Mouse (Mus musculus) hindbrain, embryonic 12.5 days (tissue): Measurements from ENCODE around the gene Lgals9. TPM values are rescaled to one million over a fixed set of nuclear protein-coding genes. Genes with fewer than 3 reads are reported as not detected.

ENCODE experiments used
- ATAC-seq: fragments of 200-750 bp; cut with Nextera tagmentation; 2 replicates; pipeline ENCODE4 v1.8.0; 2017; ENCODE audit warnings: moderate TSS enrichment; ENCODE audit not compliant: low FRiP score
- H3K27ac ChIP-seq: fragments of 300-500 bp; sonication (generic); 2 replicates; pipeline ENCODE4 v1.5.1; 2016; ENCODE audit warnings: mild to moderate bottlenecking
- H3K27me3 ChIP-seq: fragments of 300-500 bp; sonication (generic); 2 replicates; pipeline ENCODE4 v1.6.1; 2016; ENCODE audit warnings: mild to moderate bottlenecking
- H3K36me3 ChIP-seq: fragments of 300-500 bp; sonication (generic); 2 replicates; pipeline ENCODE4 v1.6.1; 2016; ENCODE audit warnings: mild to moderate bottlenecking
- H3K4me1 ChIP-seq: fragments of 300-500 bp; sonication (generic); 2 replicates; pipeline ENCODE4 v1.6.1; 2016
- H3K4me2 ChIP-seq: fragments of 300-500 bp; sonication (generic); replicated peaks from 2 replicates; pipeline ENCODE4 v1.6.1; 2016; ENCODE audit warnings: mild to moderate bottlenecking
- H3K4me3 ChIP-seq: fragments of 300-500 bp; sonication (generic); 2 replicates; pipeline ENCODE4 v1.5.1; 2016; ENCODE audit warnings: mild to moderate bottlenecking
- H3K9ac ChIP-seq: fragments of 300-500 bp; sonication (generic); 2 replicates; pipeline ENCODE4 v1.6.1; 2016; ENCODE audit warnings: mild to moderate bottlenecking, moderate library complexity
- H3K9me3 ChIP-seq: fragments of 300-500 bp; sonication (generic); replicated peaks from 2 replicates; pipeline ENCODE4 v1.6.1; 2016; ENCODE audit warnings: mild to moderate bottlenecking
- WGBS: fragments of 180-500 bp; shearing (Covaris S2); methylation state at CpG from one replicate; pipeline ENCODE4 v1.1.7; 2016; 5-methylcytosine and 5-hydroxymethylcytosine counted together
- polyA plus RNA-seq: library from polyadenylated mRNA; unstranded; fragments of >200 nt; fragmentation: Nextera tagmentation; extraction: Ambion mirVana; gene quantifications from 2 replicates; pipeline ENCODE4 v1.2.1, GENCODE M21; 2016

Gene Lgals9
- polyA plus RNA-seq, 1 experiment from 2014 or later: 8.7 TPM

DNA sequence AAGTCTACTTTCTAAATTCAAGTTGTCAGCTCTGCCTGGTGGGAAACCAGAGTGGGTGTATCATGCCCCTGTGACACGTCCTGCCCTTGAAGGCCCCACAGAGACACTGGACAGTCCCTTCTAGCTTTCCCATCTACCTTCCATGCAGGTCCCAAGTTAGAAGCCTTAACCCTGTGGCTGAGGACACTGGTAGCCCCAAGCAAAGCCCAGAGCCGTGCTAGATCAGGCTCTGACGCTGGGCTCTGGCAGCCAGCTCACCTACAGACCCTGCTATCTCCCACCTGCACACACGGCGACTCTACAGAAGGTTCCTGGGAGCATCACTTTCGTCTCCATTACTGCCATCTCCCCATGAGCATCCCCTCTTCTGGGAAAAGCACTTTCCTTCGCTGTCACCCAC lies 1.2 kb downstream of the Lgals9 start:
- Histone ChIP-seq H3K9me3 (no peaks in the 10 kb centered on the region), H3K4me3 (no peak overlapping the region), H3K4me2 (no peak overlapping the region), H3K4me1 (no peaks in the 10 kb centered on the region), H3K27ac (no peak overlapping the region), H3K27me3 (no peaks in the 10 kb centered on the region), H3K9ac (no peak overlapping the region), H3K36me3 (no peaks in the 10 kb centered on the region)
- WGBS: 89% methylated on average over 7 of the region's 7 CpGs
- no peak for ATAC-seq

- H3K27me3 ChIP-seq: no peaks in the 10 kb centered on the region
- no peak overlapping the region for H3K4me2 ChIP-seq
- H3K27ac ChIP-seq: no peak overlapping the region
- H3K9ac ChIP-seq: no peak overlapping the region
- 86% methylated on average over 12 of the region's 12 CpGs for WGBS
- H3K4me1 ChIP-seq: no peaks in the 10 kb centered on the region
- no peaks in the 10 kb centered on the region for H3K9me3 ChIP-seq
- H3K4me3 ChIP-seq: no peak overlapping the region
- H3K36me3 ChIP-seq: no peaks in the 10 kb centered on the region
- ATAC-seq: no peak
Measured at GRCm38 (mm10) chr11:78982513-78983291, 2.0 kb downstream of the Lgals9 start.

DNA sequence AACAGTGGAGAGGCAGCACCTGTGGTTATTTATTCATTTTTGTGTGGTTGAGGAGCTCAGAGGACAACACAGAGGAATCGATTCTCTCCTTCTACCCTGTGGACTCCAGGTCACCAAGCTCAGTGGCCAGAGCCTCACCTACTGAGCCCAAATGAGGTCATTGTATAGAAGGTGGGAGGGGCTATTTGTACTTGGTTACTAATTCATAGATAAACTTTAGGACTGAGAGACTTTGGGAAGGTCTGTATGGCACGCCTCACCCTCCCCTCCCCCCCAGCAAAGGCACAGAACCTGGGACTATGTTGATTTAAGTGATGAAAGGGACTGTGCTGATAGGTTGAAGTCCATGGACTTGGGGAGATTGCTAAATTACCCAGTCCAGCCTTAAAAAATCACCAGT lies 2.7 kb downstream of the Lgals9 start:
- Histone ChIP-seq H3K27ac (no peak overlapping the region), H3K4me3 (no peak overlapping the region), H3K36me3 (no peaks in the 10 kb centered on the region), H3K27me3 (no peaks in the 10 kb centered on the region), H3K9ac (no peak overlapping the region), H3K4me1 (no peaks in the 10 kb centered on the region), H3K9me3 (no peaks in the 10 kb centered on the region), H3K4me2 (no peak overlapping the region)
- 78% methylated on average over 2 of the region's 2 CpGs for WGBS
- no peak for ATAC-seq

DNA sequence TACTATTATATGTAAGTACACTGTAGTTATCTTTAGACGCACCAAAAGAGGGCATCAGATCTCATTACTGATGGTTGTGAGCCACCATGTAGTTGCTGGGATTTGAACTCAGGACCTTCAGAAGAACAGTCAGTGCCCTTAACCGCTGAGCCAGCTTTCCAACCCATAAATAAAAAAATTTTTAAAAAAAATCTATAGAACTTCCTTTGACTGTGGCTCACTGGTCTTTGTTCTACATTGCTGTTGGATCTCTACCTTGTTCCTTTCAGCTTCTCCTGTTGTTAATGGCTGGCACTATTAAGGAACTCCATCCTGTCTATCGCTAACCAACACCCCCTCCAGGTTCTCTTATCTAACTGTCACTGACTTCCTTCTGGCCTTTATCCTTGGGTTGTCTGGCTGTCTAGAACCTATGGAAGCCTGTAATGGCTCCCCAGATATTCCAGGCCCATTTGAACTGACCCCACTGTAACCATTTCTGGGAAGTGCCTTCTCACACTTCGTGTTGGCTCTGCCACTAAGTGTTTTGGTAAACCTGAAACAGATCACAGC lies 4.6 kb downstream of the Lgals9 start:
- H3K4me3 ChIP-seq: no peak overlapping the region
- no peak for ATAC-seq
- H3K27ac ChIP-seq: no peak overlapping the region
- no peaks in the 10 kb centered on the region for H3K27me3 ChIP-seq
- 88% methylated on average over 4 of the region's 4 CpGs for WGBS
- no peaks in the 10 kb centered on the region for H3K36me3 ChIP-seq
- H3K9me3 ChIP-seq: no peaks in the 10 kb centered on the region
- H3K9ac ChIP-seq: no peak overlapping the region
- H3K4me1 ChIP-seq: no peaks in the 10 kb centered on the region
- H3K4me2 ChIP-seq: no peak overlapping the region

DNA sequence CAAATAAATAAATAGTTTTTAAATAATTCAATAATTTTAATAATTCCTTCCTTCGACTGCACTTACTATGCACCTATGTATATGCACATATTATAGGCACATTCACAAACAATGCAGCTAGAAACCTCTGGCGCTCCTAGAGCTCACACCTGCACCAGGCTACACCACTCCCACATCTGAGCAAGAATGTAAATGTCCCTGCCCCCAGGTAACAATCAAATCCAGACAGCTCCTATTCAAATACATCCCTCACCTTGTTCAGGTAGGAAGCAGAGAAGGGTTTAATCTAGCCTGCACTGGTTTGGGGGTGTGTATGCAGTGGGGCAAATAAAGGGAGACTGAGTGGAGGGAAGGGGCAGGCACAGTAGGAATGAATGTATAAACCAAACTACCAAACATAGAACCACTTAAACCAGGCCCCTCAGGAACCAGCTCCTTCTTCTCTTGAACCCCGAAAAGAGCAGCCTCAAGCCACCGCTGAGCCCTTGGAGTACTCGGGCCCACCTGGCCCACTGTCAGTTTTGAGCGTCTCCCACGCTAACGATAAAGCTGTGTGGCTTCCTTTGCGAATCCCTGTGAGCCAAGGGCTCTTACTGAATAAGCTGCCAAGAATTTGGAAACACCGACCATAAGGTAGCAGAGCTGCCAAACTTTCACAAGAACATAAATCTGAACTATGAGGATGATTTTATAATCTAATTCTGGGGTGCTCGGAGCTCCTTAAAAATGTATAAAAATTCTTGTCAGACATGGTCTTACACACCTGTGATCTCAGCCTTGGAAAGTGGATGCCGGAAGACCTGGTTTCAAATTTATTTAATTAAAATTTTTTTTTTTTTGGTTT lies 6.3 kb downstream of the Lgals9 start:
- Histone ChIP-seq H3K27ac (no peak overlapping the region), H3K36me3 (no peaks in the 10 kb centered on the region), H3K4me3 (no peak overlapping the region), H3K9ac (no peak overlapping the region), H3K27me3 (no peaks in the 10 kb centered on the region), H3K4me2 (no peak overlapping the region), H3K4me1 (peaks cover 6% of the 10 kb centered on the region; the same call in 1 of the 2 replicates), H3K9me3 (no peaks in the 10 kb centered on the region)
- WGBS: 86% methylated on average over 12 of the region's 12 CpGs
- ATAC-seq: no peak

- Histone ChIP-seq H3K36me3 (no peaks in the 10 kb centered on the region), H3K4me2 (no peak overlapping the region), H3K27me3 (no peaks in the 10 kb centered on the region), H3K4me1 (peaks cover 19% of the 10 kb centered on the region), H3K27ac (no peak overlapping the region), H3K4me3 (no peak overlapping the region), H3K9ac (no peak overlapping the region), H3K9me3 (no peaks in the 10 kb centered on the region)
- ATAC-seq: no peak
- 83% methylated on average over 8 of the region's 8 CpGs for WGBS
Measured at GRCm38 (mm10) chr11:78976731-78977510, 7.8 kb downstream of the Lgals9 start.

- H3K4me2 ChIP-seq: peak overlapping the region; percentile 21
- H3K27ac ChIP-seq: peak overlapping the region; percentile 25
- ATAC-seq: peak; percentile 63
Measured at GRCm38 (mm10) chr11:78973381-78974150, 11.2 kb downstream of the Lgals9 start.

DNA sequence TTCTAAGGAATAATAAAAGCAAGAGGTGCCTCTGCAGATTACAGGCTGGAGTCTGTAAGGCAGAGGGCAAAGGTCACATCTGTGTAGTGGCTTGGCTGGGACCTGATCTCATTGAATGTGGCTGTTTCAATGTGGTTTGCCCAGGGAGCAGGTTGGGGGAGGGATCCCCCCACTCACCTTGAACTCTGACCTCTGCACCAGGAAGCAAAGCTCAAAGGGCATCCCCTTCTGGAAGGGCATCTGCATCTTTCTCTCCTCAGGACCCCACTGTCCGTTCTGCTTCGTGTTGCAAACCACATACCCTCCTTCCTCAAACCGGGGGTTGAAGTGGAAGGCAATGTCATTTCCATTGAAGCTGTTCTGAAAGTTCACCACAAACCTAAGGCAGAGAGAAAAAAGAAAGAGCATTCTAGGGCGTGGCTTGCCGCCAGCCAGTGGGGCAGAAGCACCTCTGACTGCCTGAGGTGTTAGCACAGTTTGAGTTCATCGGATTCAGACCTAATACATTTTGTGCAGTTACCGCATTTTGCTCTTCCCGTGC lies 11.9 kb downstream of the Lgals9 start:
- Histone ChIP-seq H3K27ac (peak overlapping the region; percentile 25; the same call in 1 of the 2 replicates), H3K9ac (no peak overlapping the region), H3K27me3 (no peaks in the 10 kb centered on the region), H3K9me3 (no peaks in the 10 kb centered on the region), H3K4me1 (peaks cover 19% of the 10 kb centered on the region), H3K4me2 (peak overlapping the region; percentile 21; the same call in 1 of the 2 replicates), H3K36me3 (no peaks in the 10 kb centered on the region), H3K4me3 (no peak overlapping the region)
- ATAC-seq: no peak
- WGBS: 47% methylated on average over 8 of the region's 8 CpGs

More at GRCm38 (mm10) chr11:78973381-78974150, 11.2 kb downstream of the Lgals9 start:
- Histone ChIP-seq H3K36me3 (no peaks in the 10 kb centered on the region), H3K4me1 (peaks cover 19% of the 10 kb centered on the region), H3K9me3 (no peaks in the 10 kb centered on the region), H3K27me3 (no peaks in the 10 kb centered on the region), H3K4me3 (no peak overlapping the region), H3K9ac (no peak overlapping the region)
- WGBS: 58% methylated on average over 17 of the region's 17 CpGs

GRCm38 (mm10) chr11:78972328-78972727 lies 12.4 kb downstream of the Lgals9 start:
- Histone ChIP-seq H3K4me3 (no peak overlapping the region), H3K9ac (no peak overlapping the region), H3K36me3 (no peaks in the 10 kb centered on the region), H3K27me3 (no peaks in the 10 kb centered on the region), H3K27ac (no peak overlapping the region), H3K4me2 (no peak overlapping the region), H3K9me3 (no peaks in the 10 kb centered on the region), H3K4me1 (peaks cover 19% of the 10 kb centered on the region)
- no peak for ATAC-seq
- WGBS: 47% methylated on average over 6 of the region's 6 CpGs

GRCm38 (mm10) chr11:78971746-78972145 lies 13.0 kb downstream of the Lgals9 start:
- H3K27me3 ChIP-seq: no peaks in the 10 kb centered on the region
- no peak overlapping the region for H3K9ac ChIP-seq
- WGBS: 86% methylated on average over 3 of the region's 3 CpGs
- peaks cover 19% of the 10 kb centered on the region for H3K4me1 ChIP-seq
- no peaks in the 10 kb centered on the region for H3K36me3 ChIP-seq
- ATAC-seq: no peak
- no peak overlapping the region for H3K27ac ChIP-seq
- H3K4me2 ChIP-seq: no peak overlapping the region
- H3K9me3 ChIP-seq: no peaks in the 10 kb centered on the region
- no peak overlapping the region for H3K4me3 ChIP-seq

- no peak overlapping the region for H3K4me3 ChIP-seq
- no peaks in the 10 kb centered on the region for H3K36me3 ChIP-seq
- H3K4me2 ChIP-seq: no peak overlapping the region
- H3K4me1 ChIP-seq: peaks cover 19% of the 10 kb centered on the region
- H3K9me3 ChIP-seq: no peaks in the 10 kb centered on the region
- H3K27me3 ChIP-seq: no peaks in the 10 kb centered on the region
- no peak for ATAC-seq
- no peak overlapping the region for H3K9ac ChIP-seq
- 84% methylated on average over 8 of the region's 8 CpGs for WGBS
- no peak overlapping the region for H3K27ac ChIP-seq
Measured at GRCm38 (mm10) chr11:78971096-78971495, 13.7 kb downstream of the Lgals9 start.
